Mouse (Mus musculus): ENCODE measurements around the gene Foxd1.

- TF ChIP-seq CTCF (IDR thresholded peaks at IDR 0.05; ENCODE audit: low read depth, low read length) (no peak), POLR2A (IDR thresholded peaks at IDR 0.05; ENCODE audit: borderline replicate concordance, low read depth, low read length) (no peak)
These were observed 39.5 kb downstream of the Foxd1 start for GRCm38 (mm10) chr13:98393356-98394070.

All from bone marrow macrophage, adult 2 months (primary cell).